Mouse (Mus musculus): ENCODE data around the gene Opn4.

The Opn4 gene

DNA sequence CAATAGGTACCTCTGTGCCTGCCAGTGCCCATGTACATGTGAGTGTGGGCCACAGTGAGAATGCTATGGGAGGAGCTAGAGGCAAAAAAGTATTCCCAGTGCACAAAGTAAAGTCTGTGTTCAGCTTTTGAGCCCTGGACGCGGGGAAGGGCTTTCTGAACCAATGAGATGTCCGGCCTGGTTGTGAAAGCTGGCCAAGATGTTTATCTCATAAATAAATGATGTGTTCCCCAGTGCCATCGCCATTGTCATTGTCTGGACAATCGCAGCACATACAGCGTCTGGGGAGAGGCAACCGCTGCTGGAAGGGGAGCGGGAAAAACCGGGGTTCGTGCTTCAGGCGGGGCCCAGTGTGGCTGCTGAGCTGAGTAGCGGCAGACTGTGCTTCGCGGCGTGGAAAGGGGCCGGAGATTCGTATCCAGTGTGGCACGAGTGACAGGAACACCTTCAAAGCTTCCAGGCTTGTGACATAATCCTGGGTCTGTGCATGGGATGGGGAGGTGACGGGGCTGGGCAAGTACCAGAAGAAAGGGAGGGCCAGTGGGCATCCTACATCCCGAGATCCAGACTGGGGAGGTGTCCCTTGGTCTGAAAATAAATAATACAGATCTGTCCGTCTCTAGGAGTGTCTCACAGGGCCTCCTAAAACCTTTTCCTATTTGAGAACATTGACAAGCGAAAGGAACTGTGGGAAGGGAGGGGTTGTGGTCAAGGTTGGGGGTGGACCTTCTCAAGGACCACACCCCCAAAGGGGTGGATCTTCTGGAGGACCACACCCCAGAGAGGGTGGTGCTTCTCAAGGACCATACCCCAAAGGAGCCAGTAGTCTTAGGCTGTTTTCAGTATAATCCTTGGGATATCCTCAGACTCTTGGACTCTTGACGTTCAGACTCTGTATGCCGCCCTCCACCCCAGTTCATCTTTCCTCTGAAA is 8.9 kb downstream of the Opn4 start:
- DNase-seq (ENCODE audit: low spot score) = no peak

DNA sequence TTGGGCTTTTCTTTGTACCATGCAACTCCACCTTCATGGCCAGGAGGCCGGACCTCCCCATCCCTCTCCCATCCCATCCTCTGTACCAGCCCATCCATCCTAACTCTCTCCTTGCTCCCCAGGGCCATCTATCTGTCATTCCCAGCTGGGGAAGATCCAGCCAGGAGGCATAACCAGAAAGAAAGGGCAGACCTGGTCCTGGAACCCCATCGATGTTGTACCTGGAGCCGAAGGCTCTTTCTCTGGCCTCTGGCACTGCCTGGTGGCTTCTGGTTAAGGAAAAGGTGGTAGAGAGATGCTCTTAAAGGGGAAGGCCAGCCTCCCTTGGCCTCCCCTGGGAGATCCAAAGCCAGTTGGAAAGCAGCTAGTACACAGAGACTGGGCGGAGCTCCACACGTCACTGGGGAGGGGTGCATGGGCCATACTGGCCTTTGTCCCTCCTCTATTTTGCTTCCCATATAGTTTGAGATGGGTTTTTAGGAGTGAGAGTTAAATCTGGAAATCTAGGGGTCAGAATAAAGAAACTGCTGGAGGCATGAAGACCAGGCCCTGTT is 9.8 kb downstream of the Opn4 start:
- DNase-seq (ENCODE audit: low spot score) = no peak

DNA sequence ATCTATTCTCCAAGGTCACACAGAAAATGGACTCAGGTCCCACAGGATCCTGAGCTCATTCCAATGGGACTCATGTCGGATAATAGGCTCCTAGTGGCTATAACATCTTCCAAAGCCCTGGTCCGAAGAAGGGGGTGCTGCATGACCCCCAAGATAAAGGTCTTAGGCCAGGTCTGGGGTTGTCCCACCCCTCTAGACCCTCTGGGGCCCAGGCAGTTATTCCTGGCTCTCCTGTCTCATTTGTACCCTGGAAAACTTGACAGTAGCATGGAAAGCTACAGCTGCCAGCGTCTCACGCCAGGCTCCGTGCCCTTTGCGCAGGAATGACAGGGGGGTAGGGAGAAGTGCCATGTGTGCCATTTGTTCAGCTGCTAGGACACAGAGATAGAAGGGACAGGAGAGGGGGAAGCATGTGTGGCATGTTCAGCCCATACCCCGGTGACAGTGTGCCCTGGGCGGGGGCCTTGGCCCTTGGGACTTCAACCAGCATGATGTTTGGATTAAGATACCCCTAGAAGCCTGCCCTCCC is 10.7 kb downstream of the Opn4 start:
- no peak for DNase-seq (ENCODE audit: low spot score)

DNA sequence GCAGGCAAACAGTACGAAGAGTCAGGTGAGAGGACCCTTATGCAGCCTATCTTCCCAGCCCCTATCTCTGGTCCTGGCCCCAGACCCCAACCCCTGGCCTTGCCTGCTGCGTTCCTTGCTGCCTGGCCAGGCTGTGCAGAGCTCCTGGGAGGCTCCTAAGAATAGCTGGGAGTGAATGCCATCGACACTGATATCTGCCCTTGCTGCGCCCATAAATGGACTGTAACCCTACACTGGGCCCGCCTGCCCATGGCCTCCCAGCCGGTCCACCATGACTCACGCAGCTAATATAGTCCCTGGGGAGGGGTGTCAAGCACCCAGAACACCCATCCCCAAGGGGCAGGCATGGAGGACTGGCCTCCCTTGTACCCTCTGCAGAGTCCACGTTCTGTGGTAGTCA is 11.4 kb downstream of the Opn4 start, which contains the start of gene Ldb3:
TSS of gene Ldb3 (minus strand) at position 185 of the 400 bp plus-strand sequence.
- DNase-seq (ENCODE audit: low spot score) = no peak

- no peak for DNase-seq (ENCODE audit: low spot score)
These were observed 11.9 kb downstream of the Opn4 start for GRCm38 (mm10) chr14:34588005-34588404.

DNA sequence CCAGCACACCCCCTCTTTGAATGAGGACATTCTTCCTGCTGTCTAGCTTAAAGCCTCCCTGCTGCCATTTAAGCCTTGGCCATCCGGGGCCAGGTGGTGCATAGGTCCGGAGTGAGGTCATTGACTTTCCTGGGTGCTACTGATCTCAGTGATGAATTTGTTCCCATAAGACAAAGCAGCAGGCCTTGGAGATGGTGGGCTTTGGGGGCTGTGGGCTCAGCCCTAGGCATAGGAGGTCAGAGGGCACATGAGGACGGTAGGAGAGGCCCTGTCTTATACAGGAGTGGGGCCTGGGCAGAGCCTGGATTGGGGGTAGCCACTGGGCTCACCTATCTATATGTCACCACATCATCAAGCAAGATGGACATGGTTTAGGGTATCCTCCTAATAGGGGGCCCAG is 13.1 kb downstream of the Opn4 start:
- DNase-seq (ENCODE audit: low spot score) = no peak

DNA sequence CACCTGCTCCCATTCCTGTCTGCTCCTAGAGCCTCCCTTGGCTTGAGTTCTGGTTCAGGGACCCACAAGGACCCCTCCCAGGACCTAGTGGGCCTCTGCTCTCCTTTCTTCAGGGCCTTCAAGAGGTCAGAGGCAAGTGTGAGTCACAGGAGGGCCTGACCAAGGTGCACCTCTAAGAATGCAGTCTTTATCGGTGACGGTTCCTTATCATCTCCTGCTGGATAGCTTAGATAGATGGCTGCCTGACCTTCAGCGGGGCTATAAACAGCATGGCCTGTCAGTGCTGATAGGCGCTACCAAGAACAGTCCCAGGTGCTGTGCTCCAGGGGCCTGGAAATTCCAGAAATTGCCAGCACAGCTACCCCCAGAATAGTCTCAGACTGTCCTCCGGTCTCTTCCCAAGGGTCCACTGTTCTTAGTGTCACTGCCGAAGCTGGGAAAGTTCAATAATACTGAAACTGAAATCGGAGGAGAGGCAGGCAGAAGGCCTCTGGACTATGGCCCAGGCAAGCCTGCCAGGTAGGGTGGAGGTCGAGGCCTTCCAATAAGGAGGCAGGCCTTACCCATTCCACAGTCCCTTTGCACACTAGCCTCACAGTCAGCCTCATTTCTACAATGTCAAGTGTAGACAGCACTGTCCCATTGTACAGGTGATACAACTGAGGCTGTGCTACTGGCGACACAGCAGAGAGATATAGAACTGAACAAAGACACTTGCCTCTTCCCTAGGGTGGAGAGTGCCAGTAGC is 14.4 kb downstream of the Opn4 start:
- no peak for DNase-seq (ENCODE audit: low spot score)

- DNase-seq (ENCODE audit: low spot score) = no peak
These were observed 17.1 kb downstream of the Opn4 start for GRCm38 (mm10) chr14:34582740-34583427.

- DNase-seq (ENCODE audit: low spot score) = no peak
These were observed 23.1 kb downstream of the Opn4 start for GRCm38 (mm10) chr14:34576858-34577257.

- DNase-seq (ENCODE audit: low spot score) = peak; percentile 46
These were observed 25.9 kb downstream of the Opn4 start for GRCm38 (mm10) chr14:34574068-34574467.

- DNase-seq (ENCODE audit: low spot score) = no peak
These were observed 26.5 kb downstream of the Opn4 start for GRCm38 (mm10) chr14:34573348-34573913.

DNA sequence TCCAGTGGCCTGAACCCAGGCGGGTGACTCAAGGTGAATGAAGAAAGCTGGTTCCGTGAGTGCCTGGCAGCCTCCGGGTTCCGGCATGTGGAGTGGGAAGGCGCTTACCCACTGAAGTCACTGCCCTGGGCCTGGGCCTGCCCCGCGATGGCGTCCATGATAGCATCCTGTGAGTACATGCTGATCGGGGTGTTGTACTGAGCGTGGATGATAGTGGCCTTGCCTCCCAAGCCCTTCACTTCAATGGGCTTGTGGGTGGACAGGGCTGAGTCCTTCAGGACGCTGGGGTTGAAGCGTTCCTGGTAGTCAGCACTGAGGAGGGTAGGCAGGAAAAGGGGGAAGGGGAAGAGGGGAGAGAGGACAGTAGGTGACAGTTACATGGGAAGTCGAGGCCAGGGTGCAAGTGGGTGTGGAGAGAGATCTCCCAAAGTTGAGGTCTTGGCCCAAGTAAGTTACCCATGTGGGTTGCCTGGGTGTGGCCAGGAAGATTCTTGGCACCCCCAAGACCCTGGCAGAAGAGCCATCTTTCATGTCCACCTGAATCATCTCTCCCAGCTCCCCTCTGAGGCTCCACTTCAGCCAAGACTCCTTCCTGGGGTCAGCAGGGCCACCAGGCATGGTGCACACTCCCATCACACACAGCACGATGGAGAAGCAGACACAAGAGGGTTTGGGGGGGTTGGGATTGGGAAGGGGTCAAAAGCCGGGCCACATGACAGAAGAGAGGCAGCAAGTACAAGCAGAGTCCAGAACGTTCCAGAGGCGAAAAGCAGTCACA is 28.1 kb downstream of the Opn4 start:
- DNase-seq (ENCODE audit: low spot score) = no peak

GRCm38 (mm10) chr14:34570903-34571302 is 29.0 kb downstream of the Opn4 start:
- DNase-seq (ENCODE audit: low spot score) = no peak

GRCm38 (mm10) chr14:34570294-34570693 is 29.6 kb downstream of the Opn4 start:
- DNase-seq (ENCODE audit: low spot score) = peak; percentile 83

- no peak for DNase-seq (ENCODE audit: low spot score)
These were observed 30.3 kb downstream of the Opn4 start for GRCm38 (mm10) chr14:34569534-34570194.

- no peak for DNase-seq (ENCODE audit: low spot score)
These were observed 31.3 kb downstream of the Opn4 start for GRCm38 (mm10) chr14:34568626-34569025.

- DNase-seq (ENCODE audit: low spot score) = no peak
These were observed 32.2 kb downstream of the Opn4 start for GRCm38 (mm10) chr14:34567697-34568096.

- DNase-seq (ENCODE audit: low spot score) = no peak
These were observed 33.4 kb downstream of the Opn4 start for GRCm38 (mm10) chr14:34566530-34566929.

- peak; percentile 62 for DNase-seq (ENCODE audit: low spot score)
These were observed 34.2 kb downstream of the Opn4 start for GRCm38 (mm10) chr14:34565711-34566110.

DNA sequence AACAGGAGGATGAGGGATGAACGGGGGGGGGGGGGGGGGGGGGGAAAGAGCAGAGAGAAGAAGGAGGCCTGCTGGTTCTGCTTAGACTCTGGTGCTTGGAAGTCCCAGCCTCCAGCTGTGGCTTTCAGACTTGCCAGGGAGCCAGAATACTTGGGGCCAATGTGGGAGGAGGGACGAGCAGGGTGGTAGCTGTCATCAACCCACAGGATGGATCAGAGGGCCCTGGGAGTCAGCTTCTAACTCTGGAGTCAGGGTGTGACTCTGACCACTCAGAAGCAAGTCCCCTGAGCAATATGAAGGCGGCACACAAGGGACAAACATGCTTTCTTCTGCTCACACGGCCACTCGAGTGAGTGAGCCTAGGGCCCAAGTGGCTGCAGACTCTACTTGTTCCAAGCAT is 35.3 kb downstream of the Opn4 start:
- peak; percentile 45 for DNase-seq (ENCODE audit: low spot score)

Data from urinary bladder, postnatal 14 days (tissue).